Mouse (Mus musculus): Measurements from ENCODE around the gene Gm20696. TPM values are rescaled to one million over a fixed set of nuclear protein-coding genes. Genes with fewer than 3 reads are reported as not detected.

Gene Gm20696
- polyA plus RNA-seq, 2 experiments, result 0.16 to 0.33 TPM

- no peak for ATAC-seq (ENCODE audit: insufficient read depth)
Measured at GRCm38 (mm10) chr6:99463906-99464305, 202.7 kb downstream of the Gm20696 start.

GRCm38 (mm10) chr6:99458775-99459174 is 207.8 kb downstream of the Gm20696 start:
- DNase-seq (ENCODE audit: low read depth in 3 of 3, low spot score in 3 of 3) (no peak), ATAC-seq (ENCODE audit: insufficient read depth) (no peak)
- H3K4me2 ChIP-seq (ENCODE audit: low read depth), result no peak overlapping the region
- no peaks in the 10 kb centered on the region for H3K4me1 ChIP-seq (replicated peaks; ENCODE audit: control insufficient read depth in 2 of 2, insufficient read depth in 2 of 2, low read length in 1 of 2)
- H3K9me3 ChIP-seq (ENCODE audit: control insufficient read depth, low read length), result no peaks in the 10 kb centered on the region
- WGBS (ENCODE audit: insufficient replicate concordance), result 52% methylated on average over 4 of the region's 4 CpGs
- no peaks in the 10 kb centered on the region for H3K36me3 ChIP-seq (replicated peaks; ENCODE audit: control insufficient read depth, insufficient read depth, low read depth)
- no peak overlapping the region for H3K4me3 ChIP-seq (ENCODE audit: insufficient read depth in 1 of 2, low read depth in 2 of 2, low read length in 2 of 2)
- H3K9ac ChIP-seq (replicated peaks), result no peak overlapping the region
- H3K27ac ChIP-seq, result no peak overlapping the region
- TF ChIP-seq EP300 (IDR thresholded peaks at IDR 0.05; ENCODE audit: low read depth), result no peak
- TF ChIP-seq CTCF (IDR thresholded peaks at IDR 0.05; ENCODE audit: low read depth), result no peak
- H3K27me3 ChIP-seq (ENCODE audit: control insufficient read depth, insufficient read depth, low read length), result no peaks in the 10 kb centered on the region

More at GRCm38 (mm10) chr6:99463906-99464305, 202.7 kb downstream of the Gm20696 start:
- no peaks in the 10 kb centered on the region for H3K9me3 ChIP-seq (ENCODE audit: control insufficient read depth, low read length)
- DNase-seq (ENCODE audit: low read depth in 3 of 3, low spot score in 3 of 3), result no peak
- TF ChIP-seq EP300 (IDR thresholded peaks at IDR 0.05; ENCODE audit: low read depth) (no peak), CTCF (IDR thresholded peaks at IDR 0.05; ENCODE audit: low read depth) (no peak)
- H3K27me3 ChIP-seq (ENCODE audit: control insufficient read depth, insufficient read depth, low read length), result no peaks in the 10 kb centered on the region
- no peaks in the 10 kb centered on the region for H3K36me3 ChIP-seq (replicated peaks; ENCODE audit: control insufficient read depth, insufficient read depth, low read depth)
- no peak overlapping the region for H3K9ac ChIP-seq (replicated peaks)
- no peak overlapping the region for H3K4me3 ChIP-seq (ENCODE audit: insufficient read depth in 1 of 2, low read depth in 2 of 2, low read length in 2 of 2)
- H3K27ac ChIP-seq, result no peak overlapping the region
- H3K4me2 ChIP-seq (ENCODE audit: low read depth), result no peak overlapping the region
- H3K4me1 ChIP-seq (replicated peaks; ENCODE audit: control insufficient read depth in 2 of 2, insufficient read depth in 2 of 2, low read length in 1 of 2), result no peaks in the 10 kb centered on the region
- 72% methylated on average over 7 of the region's 7 CpGs for WGBS (ENCODE audit: insufficient replicate concordance)

GRCm38 (mm10) chr6:99453763-99454520 is 212.7 kb downstream of the Gm20696 start:
- H3K9me3 ChIP-seq (ENCODE audit: control insufficient read depth, low read length), result no peaks in the 10 kb centered on the region
- H3K4me1 ChIP-seq (replicated peaks; ENCODE audit: control insufficient read depth in 2 of 2, insufficient read depth in 2 of 2, low read length in 1 of 2), result peaks cover 0 to 5% of the 10 kb centered on the region in 2 experiments; a peak in 1 of 4 replicates
- no peak overlapping the region for H3K4me3 ChIP-seq (ENCODE audit: insufficient read depth in 1 of 2, low read depth in 2 of 2, low read length in 2 of 2)
- H3K36me3 ChIP-seq (replicated peaks; ENCODE audit: control insufficient read depth, insufficient read depth, low read depth), result no peaks in the 10 kb centered on the region
- TF ChIP-seq EP300 (IDR thresholded peaks at IDR 0.05; ENCODE audit: low read depth), result no peak
- TF ChIP-seq CTCF (IDR thresholded peaks at IDR 0.05; ENCODE audit: low read depth), result no peak
- H3K27ac ChIP-seq, result no peak overlapping the region
- WGBS (ENCODE audit: insufficient replicate concordance), result 71% methylated on average over 7 of the region's 7 CpGs
- no peaks in the 10 kb centered on the region for H3K27me3 ChIP-seq (ENCODE audit: control insufficient read depth, insufficient read depth, low read length)
- ATAC-seq (ENCODE audit: insufficient read depth) (no peak), DNase-seq (ENCODE audit: low read depth in 3 of 3, low spot score in 3 of 3) (no peak)
- H3K9ac ChIP-seq (replicated peaks), result no peak overlapping the region
- no peak overlapping the region for H3K4me2 ChIP-seq (ENCODE audit: low read depth)

GRCm38 (mm10) chr6:99452638-99453185 is 213.9 kb downstream of the Gm20696 start:
- Histone ChIP-seq H3K27me3 (ENCODE audit: control insufficient read depth, insufficient read depth, low read length) (no peaks in the 10 kb centered on the region), H3K9me3 (ENCODE audit: control insufficient read depth, low read length) (no peaks in the 10 kb centered on the region), H3K4me3 (ENCODE audit: insufficient read depth in 1 of 2, low read depth in 2 of 2, low read length in 2 of 2) (no peak overlapping the region), H3K4me1 (replicated peaks; ENCODE audit: control insufficient read depth in 2 of 2, insufficient read depth in 2 of 2, low read length in 1 of 2) (peaks cover 0 to 5% of the 10 kb centered on the region in 2 experiments; a peak in 1 of 4 replicates), H3K9ac (replicated peaks) (no peak overlapping the region), H3K27ac (no peak overlapping the region), H3K36me3 (replicated peaks; ENCODE audit: control insufficient read depth, insufficient read depth, low read depth) (no peaks in the 10 kb centered on the region), H3K4me2 (ENCODE audit: low read depth) (no peak overlapping the region)
- TF ChIP-seq CTCF (IDR thresholded peaks at IDR 0.05; ENCODE audit: low read depth) (peak; percentile 48), EP300 (IDR thresholded peaks at IDR 0.05; ENCODE audit: low read depth) (no peak)
- DNase-seq (ENCODE audit: low read depth in 3 of 3, low spot score in 3 of 3), result no peak
- no peak for ATAC-seq (ENCODE audit: insufficient read depth)
- WGBS (ENCODE audit: insufficient replicate concordance), result 65% methylated on average over 2 of the region's 2 CpGs

- H3K27me3 ChIP-seq (ENCODE audit: control insufficient read depth, insufficient read depth, low read length), result no peaks in the 10 kb centered on the region
- no peak overlapping the region for H3K9ac ChIP-seq (replicated peaks)
- H3K4me1 ChIP-seq (replicated peaks; ENCODE audit: control insufficient read depth in 2 of 2, insufficient read depth in 2 of 2, low read length in 1 of 2), result peaks cover 0 to 5% of the 10 kb centered on the region in 2 experiments; a peak in 1 of 4 replicates
- H3K36me3 ChIP-seq (replicated peaks; ENCODE audit: control insufficient read depth, insufficient read depth, low read depth), result no peaks in the 10 kb centered on the region
- TF ChIP-seq CTCF (IDR thresholded peaks at IDR 0.05; ENCODE audit: low read depth), result no peak
- no peak overlapping the region for H3K4me2 ChIP-seq (ENCODE audit: low read depth)
- H3K27ac ChIP-seq, result no peak overlapping the region
- WGBS (ENCODE audit: insufficient replicate concordance), result 53% methylated on average over 11 of the region's 11 CpGs
- no peak for DNase-seq (ENCODE audit: low read depth in 3 of 3, low spot score in 3 of 3)
- no peak overlapping the region for H3K4me3 ChIP-seq (ENCODE audit: insufficient read depth in 1 of 2, low read depth in 2 of 2, low read length in 2 of 2)
- ATAC-seq (ENCODE audit: insufficient read depth), result no peak
- H3K9me3 ChIP-seq (ENCODE audit: control insufficient read depth, low read length), result no peaks in the 10 kb centered on the region
Measured at GRCm38 (mm10) chr6:99451479-99451878, 215.1 kb downstream of the Gm20696 start.

Measured in liver, embryonic 14.5 days (tissue).